Mouse (Mus musculus): ENCODE results near the gene Rbfox2.

The Rbfox2 gene

GRCm38 (mm10) chr15:77331444-77331843 is 24.6 kb upstream of the Rbfox2 start:
- DNase-seq (ENCODE audit: low spot score): no peak

GRCm38 (mm10) chr15:77329681-77330180 is 22.9 kb upstream of the Rbfox2 start:
- DNase-seq (ENCODE audit: low spot score): no peak

- no peak for DNase-seq (ENCODE audit: low spot score)
Measured at GRCm38 (mm10) chr15:77326361-77326760, 19.6 kb upstream of the Rbfox2 start.

GRCm38 (mm10) chr15:77324426-77324825 is 17.6 kb upstream of the Rbfox2 start:
- no peak for DNase-seq (ENCODE audit: low spot score)

GRCm38 (mm10) chr15:77323226-77323625 is 16.4 kb upstream of the Rbfox2 start:
- DNase-seq (ENCODE audit: low spot score): no peak

- DNase-seq (ENCODE audit: low spot score): no peak
Measured at GRCm38 (mm10) chr15:77313701-77314100, 6.9 kb upstream of the Rbfox2 start.

- no peak for DNase-seq (ENCODE audit: low spot score)
Measured at GRCm38 (mm10) chr15:77312796-77313195, 6.0 kb upstream of the Rbfox2 start.

- DNase-seq (ENCODE audit: low spot score): no peak
Measured at GRCm38 (mm10) chr15:77307767-77308495, 1.1 kb upstream of the Rbfox2 start.

GRCm38 (mm10) chr15:77305852-77306546 is 805 bp downstream of the Rbfox2 start:
- peak; percentile 13 for DNase-seq (ENCODE audit: low spot score)

- DNase-seq (ENCODE audit: low spot score): no peak
Measured at GRCm38 (mm10) chr15:77304960-77305359, 1.8 kb downstream of the Rbfox2 start.

- no peak for DNase-seq (ENCODE audit: low spot score)
Measured at GRCm38 (mm10) chr15:77301122-77301521, 5.7 kb downstream of the Rbfox2 start.

GRCm38 (mm10) chr15:77298564-77298963 is 8.2 kb downstream of the Rbfox2 start:
- DNase-seq (ENCODE audit: low spot score): no peak

- no peak for DNase-seq (ENCODE audit: low spot score)
Measured at GRCm38 (mm10) chr15:77296635-77297034, 10.2 kb downstream of the Rbfox2 start.

- DNase-seq (ENCODE audit: low spot score): no peak
Measured at GRCm38 (mm10) chr15:77293493-77293892, 13.3 kb downstream of the Rbfox2 start.

- DNase-seq (ENCODE audit: low spot score): no peak
Measured at GRCm38 (mm10) chr15:77292381-77292780, 14.4 kb downstream of the Rbfox2 start.

GRCm38 (mm10) chr15:77291471-77291870 is 15.3 kb downstream of the Rbfox2 start:
- DNase-seq (ENCODE audit: low spot score): no peak

GRCm38 (mm10) chr15:77290352-77290751 is 16.5 kb downstream of the Rbfox2 start:
- DNase-seq (ENCODE audit: low spot score): no peak

GRCm38 (mm10) chr15:77280130-77280529 is 26.7 kb downstream of the Rbfox2 start:
- DNase-seq (ENCODE audit: low spot score): no peak

GRCm38 (mm10) chr15:77278825-77279224 is 28.0 kb downstream of the Rbfox2 start:
- DNase-seq (ENCODE audit: low spot score): no peak

- no peak for DNase-seq (ENCODE audit: low spot score)
Measured at GRCm38 (mm10) chr15:77276838-77277725, 29.7 kb downstream of the Rbfox2 start.

GRCm38 (mm10) chr15:77276300-77276699 is 30.5 kb downstream of the Rbfox2 start:
- DNase-seq (ENCODE audit: low spot score): no peak

- no peak for DNase-seq (ENCODE audit: low spot score)
Measured at GRCm38 (mm10) chr15:77275572-77275971, 31.2 kb downstream of the Rbfox2 start.
